Mouse (Mus musculus) liver, postnatal 0 days (tissue): ENCODE measurements at regions not wholly inside any gene's neighbourhood (a gene's known extent, or its start where the extent isn't known, plus 50 kb on each side); places are given as distances from the start of the nearest gene placed in this dataset.

ENCODE experiments used
- CTCF ChIP-seq: sonication (generic); IDR thresholded peaks from 2 replicates; pipeline ENCODE4 v1.5.1; 2016; ENCODE audit warnings: antibody characterized with exemption, low read depth
- EP300 ChIP-seq: IDR thresholded peaks from 2 replicates; pipeline ENCODE4 v1.6.1; 2016; ENCODE audit warnings: antibody characterized with exemption, low read depth, mild to moderate bottlenecking

DNA sequence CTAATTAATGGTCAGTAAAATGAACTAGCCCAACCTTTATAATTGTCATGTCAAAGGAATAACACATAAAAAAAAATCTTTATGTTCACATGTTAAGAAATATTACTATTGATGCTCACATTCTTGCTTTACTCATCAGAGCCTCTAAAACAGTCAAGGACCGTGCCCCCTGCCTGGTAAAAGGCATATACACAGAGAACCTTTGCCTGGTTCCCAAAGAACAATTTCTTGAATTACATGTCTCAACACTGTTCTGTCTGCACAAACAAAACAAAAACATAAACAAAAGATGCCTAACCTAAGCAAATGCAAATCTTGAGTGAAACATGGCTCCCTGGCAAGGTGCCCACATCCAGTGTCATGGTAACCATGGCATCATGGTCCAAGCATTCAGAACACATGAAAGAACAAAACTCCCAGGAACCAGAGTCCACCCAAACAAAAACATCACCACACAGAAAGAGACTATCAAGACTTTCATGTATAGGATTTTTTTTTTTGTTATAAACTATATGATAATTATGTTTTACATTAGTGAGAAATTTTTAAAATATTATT, 100.4 kb upstream of the Nav3 start:
- TF ChIP-seq EP300 = no peak
- no peak for TF ChIP-seq CTCF
